Mouse (Mus musculus) liver, embryonic 14.5 days (tissue): ENCODE data around the gene Use1. TPM values are rescaled to one million over a fixed set of nuclear protein-coding genes. Genes with fewer than 3 reads are reported as not detected.

ENCODE experiments used
- ATAC-seq: fragments of 200-750 bp; cut with Nextera tagmentation; 2 replicates; pipeline ENCODE4 v1.8.0; 2017; ENCODE audit warnings: moderate number of reproducible peaks, mild to moderate bottlenecking, moderate library complexity; ENCODE audit not compliant: insufficient read depth
- DNase-seq, 3 experiments: peaks; one replicate each; pipeline ENCODE4 v3.0.0-alpha.2; 2012 to 2013; ENCODE audit warnings: low read depth in 3 of 3, low spot score in 3 of 3
- H3K27ac ChIP-seq: fragments of 300-500 bp; sonication (generic); 2 replicates; pipeline ENCODE4 v1.5.1; 2014; ENCODE audit warnings: moderate library complexity, mild to moderate bottlenecking, control low read depth, inconsistent platforms
- H3K27me3 ChIP-seq: fragments of 300-500 bp; sonication (generic); 2 replicates; pipeline ENCODE4 v1.6.1; 2014; ENCODE audit warnings: mild to moderate bottlenecking, low read length, moderate library complexity; ENCODE audit not compliant: control insufficient read depth, insufficient read depth
- H3K36me3 ChIP-seq: fragments of 300-500 bp; sonication (generic); replicated peaks from 2 replicates; pipeline ENCODE4 v1.6.1; 2014; ENCODE audit warnings: low read depth; ENCODE audit not compliant: control insufficient read depth, insufficient read depth
- H3K4me1 ChIP-seq, 2 experiments: fragments of 200-500 bp in 1 of 2; fragments of 300-500 bp in 1 of 2; sonication (generic) in 1 of 2; replicated peaks; 2 replicates each; pipeline ENCODE4 v1.6.1; 2012 to 2014; ENCODE audit warnings: antibody characterized with exemption in 1 of 2, inconsistent platforms in 1 of 2, low read length in 1 of 2; ENCODE audit not compliant: control insufficient read depth in 2 of 2, insufficient read depth in 2 of 2
- H3K4me2 ChIP-seq: fragments of 300-500 bp; sonication (generic); 2 replicates; pipeline ENCODE4 v1.6.1; 2014; ENCODE audit warnings: low read depth, mild to moderate bottlenecking, control low read depth, moderate library complexity
- H3K4me3 ChIP-seq, 2 experiments: fragments of 200-500 bp in 1 of 2; fragments of 300-500 bp in 1 of 2; sonication (generic) in 1 of 2; 2 replicates each; pipeline ENCODE4 v1.5.1; 2012 to 2014; ENCODE audit warnings: low read depth in 2 of 2, low read length in 2 of 2, mild to moderate bottlenecking in 2 of 2, control low read depth in 1 of 2, inconsistent platforms in 1 of 2, moderate library complexity in 1 of 2; ENCODE audit not compliant: insufficient read depth in 1 of 2
- H3K9ac ChIP-seq: fragments of 300-500 bp; sonication (generic); replicated peaks from 2 replicates; pipeline ENCODE4 v1.6.1; 2014; ENCODE audit warnings: mild to moderate bottlenecking, control low read depth, moderate library complexity
- H3K9me3 ChIP-seq: fragments of 300-500 bp; sonication (generic); 2 replicates; pipeline ENCODE4 v1.6.1; 2016; ENCODE audit warnings: low read length, mixed read lengths; ENCODE audit not compliant: control insufficient read depth
- CTCF ChIP-seq: IDR thresholded peaks from 2 replicates; pipeline ENCODE4 v1.5.1; 2016; ENCODE audit warnings: antibody characterized with exemption, low read depth, control low read depth
- EP300 ChIP-seq: IDR thresholded peaks from 2 replicates; pipeline ENCODE4 v1.6.1; 2016; ENCODE audit warnings: antibody characterized with exemption, low read depth
- WGBS: fragments of 180-500 bp; shearing (Covaris S2); extraction: QIAGEN DNeasy Blood & Tissue Kit; methylation state at CpG from one replicate; pipeline ENCODE4 v1.1.7; 2014; ENCODE audit not compliant: insufficient replicate concordance; 5-methylcytosine and 5-hydroxymethylcytosine counted together
- polyA plus RNA-seq, 2 experiments: library from polyadenylated mRNA; depleted of rRNA in 1 of 2; stranded (reverse) in 1 of 2; unstranded in 1 of 2; fragments of >200 nt; fragmentation: Nextera tagmentation in 1 of 2; extraction: Ambion mirVana in 1 of 2; gene quantifications; 2 replicates each; pipeline versions ENCODE4 v1.2.1 to v1.2.3; 2012 to 2014

Gene Use1
- polyA plus RNA-seq, 2 experiments = 48.2 to 57.2 TPM

GRCm38 (mm10) chr8:71376423-71377030 is 9.9 kb downstream of the Use1 start:
- no peak overlapping the region for H3K4me3 ChIP-seq
- peaks cover 8 to 14% of the 10 kb centered on the region in 2 experiments; a peak in 3 of 4 replicates for H3K4me1 ChIP-seq
- H3K4me2 ChIP-seq = peak overlapping the region; percentile 61; the same call in 1 of the 2 replicates
- H3K36me3 ChIP-seq = no peaks in the 10 kb centered on the region; the same call in 1 of the 2 replicates
- peaks cover 23% of the 10 kb centered on the region for H3K27me3 ChIP-seq
- H3K27ac ChIP-seq = no peak overlapping the region
- DNase-seq (no peak), ATAC-seq (no peak)
- H3K9ac ChIP-seq = no peak overlapping the region
- no peaks in the 10 kb centered on the region for H3K9me3 ChIP-seq
- WGBS = 52% methylated on average over 8 of the region's 8 CpGs
- TF ChIP-seq CTCF (no peak), EP300 (no peak)

GRCm38 (mm10) chr8:71379008-71379407 is 12.4 kb downstream of the Use1 start:
- Histone ChIP-seq H3K27ac (no peak overlapping the region), H3K4me3 (no peak overlapping the region; a peak in 1 of 4 replicates)

GRCm38 (mm10) chr8:71379512-71380075 is 12.9 kb downstream of the Use1 start:
- no peaks in the 10 kb centered on the region for H3K9me3 ChIP-seq
- no peak for ATAC-seq
- H3K4me1 ChIP-seq = peaks cover 5 to 11% of the 10 kb centered on the region in 2 experiments; a peak in 3 of 4 replicates
- H3K9ac ChIP-seq = no peak overlapping the region
- no peaks in the 10 kb centered on the region for H3K36me3 ChIP-seq
- H3K27ac ChIP-seq = no peak overlapping the region
- TF ChIP-seq EP300 (no peak), CTCF (no peak)
- peak overlapping the region; percentile 42 to 57 for H3K4me3 ChIP-seq
- 35% methylated on average over 3 of the region's 3 CpGs for WGBS
- no peak for DNase-seq
- H3K27me3 ChIP-seq = peaks cover 32% of the 10 kb centered on the region
- peak overlapping the region; percentile 60 for H3K4me2 ChIP-seq

More at GRCm38 (mm10) chr8:71379008-71379407, 12.4 kb downstream of the Use1 start:
- no peaks in the 10 kb centered on the region for H3K36me3 ChIP-seq
- H3K4me2 ChIP-seq = peak overlapping the region; percentile 60
- H3K4me1 ChIP-seq = peaks cover 5 to 11% of the 10 kb centered on the region in 2 experiments; a peak in 3 of 4 replicates
- DNase-seq (no peak), ATAC-seq (no peak)
- TF ChIP-seq CTCF (no peak), EP300 (no peak)
- no peak overlapping the region for H3K9ac ChIP-seq
- H3K9me3 ChIP-seq = no peaks in the 10 kb centered on the region
- WGBS = 65% methylated on average over 4 of the region's 4 CpGs
- peaks cover 32% of the 10 kb centered on the region for H3K27me3 ChIP-seq

GRCm38 (mm10) chr8:71380178-71381171 is 13.8 kb downstream of the Use1 start:
- peaks cover 32% of the 10 kb centered on the region for H3K27me3 ChIP-seq
- 5% methylated on average over 70 of the region's 72 CpGs for WGBS
- H3K9me3 ChIP-seq = no peaks in the 10 kb centered on the region
- H3K4me1 ChIP-seq = peaks cover 5 to 7% of the 10 kb centered on the region in 2 experiments; a peak in 3 of 4 replicates
- ATAC-seq (no peak), DNase-seq (no peak)
- no peaks in the 10 kb centered on the region for H3K36me3 ChIP-seq
- no peak overlapping the region for H3K27ac ChIP-seq
- TF ChIP-seq CTCF = no peak
- no peak for TF ChIP-seq EP300
- peak overlapping the region; percentile 58 for H3K9ac ChIP-seq
- peak overlapping the region; percentile 42 to 57 for H3K4me3 ChIP-seq
- peak overlapping the region; percentile 60 for H3K4me2 ChIP-seq
